Mouse (Mus musculus): ENCODE results near the gene Vmn1r232.
A peak's percentile ranks its signal among the peaks of the same experiment; 100 is the strongest.

The Vmn1r232 gene

GRCm38 (mm10) chr17:20919614-20920013 is at the start of gene Vmn1r232:
Gene Vmn1r232 (minus strand): TSS chr17:20919714.
- no peak for DNase-seq (ENCODE audit: low spot score)

DNA sequence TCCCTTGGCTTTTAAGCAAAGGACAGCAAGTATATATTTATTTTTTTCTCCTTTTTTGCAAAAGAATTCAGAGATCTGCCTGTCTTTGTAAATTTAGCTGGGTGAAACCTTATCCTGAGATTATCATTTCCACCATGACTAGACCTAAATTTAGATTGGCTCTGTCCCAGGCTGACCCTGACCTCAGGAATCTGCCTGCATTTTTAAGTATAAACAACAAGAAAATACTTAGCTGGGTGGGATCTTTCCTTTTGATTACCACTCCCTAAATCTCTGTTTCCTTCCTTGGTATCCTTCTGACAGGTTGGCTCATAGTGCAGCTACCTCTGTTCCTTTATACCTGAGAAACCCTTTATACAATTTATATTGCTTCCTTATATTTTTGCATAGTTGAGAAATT is 47.2 kb upstream of the Vmn1r232 start:
- no peak for DNase-seq (ENCODE audit: low spot score)

- DNase-seq (ENCODE audit: low spot score), result no peak
These were observed 45.9 kb upstream of the Vmn1r232 start for GRCm38 (mm10) chr17:20965421-20965820.

GRCm38 (mm10) chr17:20960386-20960785 is 40.9 kb upstream of the Vmn1r232 start:
- DNase-seq (ENCODE audit: low spot score), result no peak

- DNase-seq (ENCODE audit: low spot score), result no peak
These were observed 27.1 kb upstream of the Vmn1r232 start for GRCm38 (mm10) chr17:20946636-20947035.

- no peak for DNase-seq (ENCODE audit: low spot score)
These were observed 26.6 kb upstream of the Vmn1r232 start for GRCm38 (mm10) chr17:20946026-20946565.

- DNase-seq (ENCODE audit: low spot score), result peak; percentile 98
These were observed 25.7 kb upstream of the Vmn1r232 start, which contains the start of gene Ppp2r1a for GRCm38 (mm10) chr17:20944985-20945891. Gene Ppp2r1a (plus strand): TSS chr17:20945311.

- DNase-seq (ENCODE audit: low spot score), result no peak
These were observed 24.7 kb upstream of the Vmn1r232 start for GRCm38 (mm10) chr17:20944226-20944625.

- DNase-seq (ENCODE audit: low spot score), result no peak
These were observed 14.5 kb downstream of the Vmn1r232 start, which contains the start of gene Vmn1r231 for GRCm38 (mm10) chr17:20904991-20905390. Gene Vmn1r231 (minus strand): TSS chr17:20905091.

All from urinary bladder, postnatal 14 days (tissue).